Mouse (Mus musculus) hindlimb bud, embryonic 11.5 days (tissue): ENCODE measurements around the gene Itgal.

ENCODE experiments used
- DNase-seq: peaks from one replicate; pipeline ENCODE4 v3.0.0-alpha.2; 2012; ENCODE audit warnings: low read depth, low spot score; ENCODE audit errors: extremely low spot score

The Itgal gene

GRCm38 (mm10) chr7:127375271-127376245 lies 79.5 kb downstream of the Itgal start, which contains the start of gene Zfp747:
Zfp747 (minus strand) TSS chr7:127376050.
- peak; percentile 85 for DNase-seq

GRCm38 (mm10) chr7:127378310-127378921 lies 82.4 kb downstream of the Itgal start:
- no peak for DNase-seq
